Mouse (Mus musculus): Measurements from ENCODE around the gene Erg. TPM values are rescaled to one million over a fixed set of nuclear protein-coding genes. Genes with fewer than 3 reads are reported as not detected.

Erg gene
- total and polyA plus RNA-seq, 2 experiments from 2014 or later, result 1.8 to 6.4 TPM

DNA sequence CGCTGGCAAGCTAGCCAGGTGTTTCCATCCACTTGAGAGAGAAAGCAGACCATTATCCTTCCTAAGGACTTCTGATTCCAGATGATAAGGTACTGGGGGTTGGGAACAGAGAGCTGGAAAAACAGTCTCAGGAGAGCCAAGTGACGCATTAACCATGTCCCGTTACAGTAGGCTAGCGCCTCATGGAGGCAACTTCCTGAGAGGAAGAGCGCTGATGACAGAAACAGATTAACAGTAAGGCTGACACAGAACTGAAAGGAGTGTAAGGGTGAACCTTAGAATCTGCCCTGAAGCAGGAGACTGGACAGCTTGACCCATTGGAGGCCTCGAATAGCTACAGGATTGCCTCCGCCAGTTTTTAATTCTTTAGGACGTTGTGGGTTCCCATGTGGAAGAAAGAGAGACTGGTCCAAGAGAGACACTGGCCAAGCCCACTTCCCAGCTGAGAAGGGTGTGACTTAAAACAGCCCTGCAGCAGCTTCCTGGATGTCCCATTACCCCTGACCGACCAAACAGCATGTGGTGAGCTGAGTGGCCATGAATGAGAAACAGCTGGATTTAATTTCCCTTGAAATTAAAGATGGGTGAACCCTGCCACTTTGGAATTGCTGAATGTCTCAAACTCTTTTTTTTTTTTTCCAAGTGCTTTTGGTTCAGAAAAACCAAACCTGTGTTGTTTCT lies 264.3 kb downstream of the Erg start:
- WGBS, result 76% methylated on average over 9 of the region's 9 CpGs
- TF ChIP-seq CTCF (IDR thresholded peaks at IDR 0.05; ENCODE audit: low read depth), result no peak
- H3K27me3 ChIP-seq (ENCODE audit: insufficient read depth, low read length), result no peaks in the 10 kb centered on the region
- no peaks in the 10 kb centered on the region for H3K9me3 ChIP-seq (ENCODE audit: low read length)
- DNase-seq (no peak), ATAC-seq (no peak)
- no peaks in the 10 kb centered on the region for H3K36me3 ChIP-seq (ENCODE audit: insufficient read depth)
- no peak overlapping the region for H3K9ac ChIP-seq
- H3K27ac ChIP-seq (ENCODE audit: low read depth, low read length), result no peak overlapping the region
- H3K4me1 ChIP-seq (ENCODE audit: insufficient read depth), result no peaks in the 10 kb centered on the region
- H3K4me3 ChIP-seq (ENCODE audit: low read depth, low read length), result no peak overlapping the region
- H3K4me2 ChIP-seq (ENCODE audit: low read depth), result no peak overlapping the region

Other genes starting within 250 kb of the Erg start
- 21.3 and 27.4 TPM in 2 replicates for gene Ets2, start 115.5 kb upstream of the Erg start, total RNA-seq (2014; rRNA removed)
- 15.5 and 18.2 TPM in 2 replicates for gene Ets2, start 115.5 kb upstream of the Erg start, polyA plus RNA-seq (2015; fragmentation: Nextera tagmentation; extraction: Ambion mirVana)